8 mouse cellular contexts compared by ENCODE assay signal in the genomic region with DNA sequence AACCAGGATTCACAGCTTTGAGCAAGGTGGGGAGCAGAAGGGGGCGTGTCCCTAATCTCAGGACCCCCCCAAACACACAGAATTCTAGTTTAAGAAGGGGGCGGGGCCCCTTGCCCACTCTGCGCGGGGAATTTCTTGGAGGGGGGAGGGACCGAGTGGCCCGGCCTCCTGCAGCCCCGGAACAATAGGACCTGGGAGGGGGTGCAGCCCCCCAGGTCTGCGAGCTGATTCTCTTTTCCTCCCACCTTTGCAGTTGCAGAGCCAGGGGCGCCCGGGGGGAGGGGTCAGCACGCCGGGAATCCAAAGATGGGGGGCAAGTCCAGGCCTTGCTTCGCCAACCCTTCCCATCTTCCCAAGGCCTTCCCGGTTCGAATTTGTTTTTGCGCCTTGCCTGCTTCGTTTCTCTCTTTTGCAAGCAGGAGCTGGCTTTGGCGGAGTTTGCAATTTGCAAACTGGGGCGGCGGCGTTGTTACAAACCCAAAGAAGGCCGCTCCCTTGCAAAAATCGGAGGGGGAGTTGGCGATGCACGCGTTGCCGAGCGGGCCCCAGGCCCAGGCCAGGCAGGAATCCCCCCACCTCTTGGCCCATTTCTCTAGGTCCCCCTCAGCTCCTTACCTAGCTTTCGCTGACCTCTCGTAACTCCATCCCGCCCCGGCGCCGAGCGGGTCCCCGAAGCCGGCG. TPM values are rescaled to one million over a fixed set of nuclear protein-coding genes. Genes with fewer than 3 reads are reported as not detected.
A peak's percentile ranks its signal among the peaks of the same experiment; 100 is the strongest.
DNase-seq lines count a peak whose midpoint lies in the region; ATAC-seq and TF ChIP-seq lines count a peak whose summit lies in the region.

No protein-coding gene starts in this region.

- H3K4me3 ChIP-seq in heart, embryonic 15.5 days = peak overlapping the region; percentile 94
- peak overlapping the region; percentile 58 for H3K4me3 ChIP-seq in lung, adult 2 months (replicated peaks; ENCODE audit: extremely low read depth, low read depth, low read length)

- TF ChIP-seq CTCF in lung, adult 2 months (IDR thresholded peaks at IDR 0.05; ENCODE audit: insufficient read depth, low read length) = no peak

- peaks cover 30% of the 10 kb centered on the region for H3K36me3 ChIP-seq in heart, embryonic 15.5 days

- ATAC-seq in heart, embryonic 15.5 days (replicated peaks; ENCODE audit: insufficient number of reproducible peaks, insufficient read depth, low FRiP score, low read depth) = no peak
- no peak for ATAC-seq in erythroid progenitor cell, adult 5-6 weeks (replicated peaks; ENCODE audit: low FRiP score, poor library complexity, severe bottlenecking)

- DNase-seq in urinary bladder, postnatal 14 days (ENCODE audit: low spot score) = peak; percentile 46
- no peak for DNase-seq in urinary bladder, postnatal 4 days (ENCODE audit: low spot score in 2 of 2)
- DNase-seq in cerebellum, postnatal 14 days = peak; percentile 66 to 67
- DNase-seq in kidney, postnatal 14 days = peak; percentile 50
- peak; percentile 54 for DNase-seq in lung, adult 2 months
- DNase-seq in retina, postnatal 1 day = peak; percentile 32

- peak overlapping the region; percentile 99 for H3K27ac ChIP-seq in heart, embryonic 15.5 days

- peak overlapping the region; percentile 96 for H3K9ac ChIP-seq in heart, embryonic 15.5 days

- WGBS in heart, embryonic 15.5 days = under 1% methylated on average over 38 of the region's 38 CpGs
- under 1% methylated on average over 38 of the region's 38 CpGs for WGBS in lung, adult 2 months

- H3K27me3 ChIP-seq in heart, embryonic 15.5 days = no peaks in the 10 kb centered on the region

- H3K4me1 ChIP-seq in heart, embryonic 15.5 days (replicated peaks) = peaks cover 25% of the 10 kb centered on the region
- H3K4me1 ChIP-seq in lung, adult 2 months (ENCODE audit: control insufficient read depth, insufficient read depth, low read length) = peaks cover 8% of the 10 kb centered on the region

- no peak for TF ChIP-seq POLR2A in lung, adult 2 months (IDR thresholded peaks at IDR 0.05; ENCODE audit: borderline replicate concordance, extremely low read depth, low read depth, low read length)

- H3K9me3 ChIP-seq in heart, embryonic 15.5 days (replicated peaks) = no peaks in the 10 kb centered on the region

- peak overlapping the region; percentile 98 for H3K4me2 ChIP-seq in heart, embryonic 15.5 days

RNA-seq across cellular contexts. Expression of gene Prr12, which starts 0.4 kb away (rescaled TPM):
- 5.0 and 7.6 TPM in 2 replicates for polyA plus RNA-seq in heart, embryonic 15.5 days (2015; fragmentation: Nextera tagmentation; extraction: Ambion mirVana)
- 11.1 and 15.9 TPM in 2 replicates for polyA plus RNA-seq in lung, adult 2 months (2012; rRNA removed)
- total RNA-seq in erythroid progenitor cell, adult 5-6 weeks (2015; ENCODE audit: low replicate concordance) = 3.6 and 6.7 TPM in 2 replicates
- total RNA-seq in erythroid progenitor cell, adult 5-6 weeks (2017; ENCODE audit: low replicate concordance) = 0.13 and 0.23 TPM in 2 replicates

RNA-seq across cellular contexts. Expression of gene Nosip, which starts 9.9 kb away (rescaled TPM):
- polyA plus RNA-seq in heart, embryonic 15.5 days (2015; fragmentation: Nextera tagmentation; extraction: Ambion mirVana) = 42.4 and 54.8 TPM in 2 replicates
- polyA plus RNA-seq in lung, adult 2 months (2012; rRNA removed) = 86.5 and 102 TPM in 2 replicates
- 24.5 and 30.6 TPM in 2 replicates for total RNA-seq in erythroid progenitor cell, adult 5-6 weeks (2015; ENCODE audit: low replicate concordance)
- total RNA-seq in erythroid progenitor cell, adult 5-6 weeks (2017; ENCODE audit: low replicate concordance) = 32.7 and 54.0 TPM in 2 replicates

RNA-seq across cellular contexts. Expression of gene Prrg2, which starts 10.2 kb away (rescaled TPM):
- 12.9 and 15.9 TPM in 2 replicates for polyA plus RNA-seq in heart, embryonic 15.5 days (2015; fragmentation: Nextera tagmentation; extraction: Ambion mirVana)
- 82.5 and 90.6 TPM in 2 replicates for polyA plus RNA-seq in lung, adult 2 months (2012; rRNA removed)
- 2.9 and 8.8 TPM in 2 replicates for total RNA-seq in erythroid progenitor cell, adult 5-6 weeks (2015; ENCODE audit: low replicate concordance)
- total RNA-seq in erythroid progenitor cell, adult 5-6 weeks (2017; ENCODE audit: low replicate concordance) = 0.91 and 6.8 TPM in 2 replicates

RNA-seq across cellular contexts. Expression of gene Rras, which starts 34.6 kb away (rescaled TPM):
- polyA plus RNA-seq in heart, embryonic 15.5 days (2015; fragmentation: Nextera tagmentation; extraction: Ambion mirVana) = 76.4 and 80.8 TPM in 2 replicates
- polyA plus RNA-seq in lung, adult 2 months (2012; rRNA removed) = 233 and 237 TPM in 2 replicates
- total RNA-seq in erythroid progenitor cell, adult 5-6 weeks (2015; ENCODE audit: low replicate concordance) = 15.9 and 24.1 TPM in 2 replicates
- total RNA-seq in erythroid progenitor cell, adult 5-6 weeks (2017; ENCODE audit: low replicate concordance) = 0.90 TPM in 1 of 2 replicates, not detected in the other

RNA-seq across cellular contexts. Expression of gene Scaf1, which starts 36.2 kb away (rescaled TPM):
- polyA plus RNA-seq in heart, embryonic 15.5 days (2015; fragmentation: Nextera tagmentation; extraction: Ambion mirVana) = 25.1 and 32.5 TPM in 2 replicates
- 76.2 and 76.8 TPM in 2 replicates for polyA plus RNA-seq in lung, adult 2 months (2012; rRNA removed)
- total RNA-seq in erythroid progenitor cell, adult 5-6 weeks (2015; ENCODE audit: low replicate concordance) = 20.9 and 30.2 TPM in 2 replicates
- 15.8 and 31.6 TPM in 2 replicates for total RNA-seq in erythroid progenitor cell, adult 5-6 weeks (2017; ENCODE audit: low replicate concordance)

Comparison
In these comparisons a context has a peak if more than half of its experiments do, and no peak if none do; other contexts are left out.
1. DNase-seq: peak in urinary bladder, postnatal 14 days (single experiment), cerebellum, postnatal 14 days (2 of 2), kidney, postnatal 14 days (single experiment), lung, adult 2 months (single experiment) and retina, postnatal 1 day (single experiment); none in urinary bladder, postnatal 4 days (0 of 2).